Mouse (Mus musculus): ENCODE results near the gene Gm4881.
"Not testable (repeated sequence)": the region's sequence is repeated elsewhere in the genome, so short reads cannot be mapped to it uniquely, and the experiment has no call there.

Gm4881 gene

GRCm38 (mm10) chr7:24896269-24896668 lies 48.0 kb downstream of the Gm4881 start:
- no peak for DNase-seq (ENCODE audit: low read depth, low spot score)

GRCm38 (mm10) chr7:24895749-24896148 lies 48.5 kb downstream of the Gm4881 start:
- DNase-seq (ENCODE audit: low read depth, low spot score), result not testable (repeated sequence)

GRCm38 (mm10) chr7:24892125-24892583 lies 52.1 kb downstream of the Gm4881 start:
- no peak for DNase-seq (ENCODE audit: low read depth, low spot score)

- DNase-seq (ENCODE audit: low read depth, low spot score), result no peak
Measured at GRCm38 (mm10) chr7:24891241-24892124, 52.8 kb downstream of the Gm4881 start.

- DNase-seq (ENCODE audit: low read depth, low spot score), result peak; percentile 83
Measured at GRCm38 (mm10) chr7:24890281-24891216, 53.7 kb downstream of the Gm4881 start.

- DNase-seq (ENCODE audit: low read depth, low spot score), result no peak
Measured at GRCm38 (mm10) chr7:24889431-24890220, 54.7 kb downstream of the Gm4881 start.

- DNase-seq (ENCODE audit: low read depth, low spot score), result no peak
Measured at GRCm38 (mm10) chr7:24887096-24887495, 57.2 kb downstream of the Gm4881 start.

- DNase-seq (ENCODE audit: low read depth, low spot score), result no peak
Measured at GRCm38 (mm10) chr7:24886308-24886633, 58.0 kb downstream of the Gm4881 start.

- no peak for DNase-seq (ENCODE audit: low read depth, low spot score)
Measured at GRCm38 (mm10) chr7:24885468-24886307, 58.6 kb downstream of the Gm4881 start.

- DNase-seq (ENCODE audit: low read depth, low spot score), result no peak
Measured at GRCm38 (mm10) chr7:24884693-24885291, 59.5 kb downstream of the Gm4881 start.

GRCm38 (mm10) chr7:24883896-24884692 lies 60.2 kb downstream of the Gm4881 start, which contains the start of gene Rps19:
TSS of gene Rps19 (plus strand) at chr7:24884371.
- peak; percentile 100 for DNase-seq (ENCODE audit: low read depth, low spot score)

GRCm38 (mm10) chr7:24882416-24883199 lies 61.7 kb downstream of the Gm4881 start:
- DNase-seq (ENCODE audit: low read depth, low spot score), result no peak

- no peak for DNase-seq (ENCODE audit: low read depth, low spot score)
Measured at GRCm38 (mm10) chr7:24879620-24880019, 64.7 kb downstream of the Gm4881 start.

- DNase-seq (ENCODE audit: low read depth, low spot score), result no peak
Measured at GRCm38 (mm10) chr7:24877588-24877987, 66.7 kb downstream of the Gm4881 start.

Measured in mesoderm, embryonic 11.5 days (tissue).